Mouse (Mus musculus): Measurements from ENCODE around the gene Zfp146. TPM values are rescaled to one million over a fixed set of nuclear protein-coding genes. Genes with fewer than 3 reads are reported as not detected.
A peak's percentile ranks its signal among the peaks of the same experiment; 100 is the strongest.
"Not testable (repeated sequence)": the region's sequence is repeated elsewhere in the genome, so short reads cannot be mapped to it uniquely, and the experiment has no call there.

The Zfp146 gene
- polyA plus RNA-seq (2015; fragmentation: Nextera tagmentation; extraction: Ambion mirVana) = 16.1 and 18.4 TPM in 2 replicates

GRCm38 (mm10) chr7:30169583-30170282, at the start of gene Zfp146:
Gene Zfp146 (minus strand): TSS chr7:30169750.
- WGBS = 0% methylated on average over 36 of the region's 36 CpGs
- no peaks in the 10 kb centered on the region for H3K27me3 ChIP-seq
- H3K4me1 ChIP-seq = peaks cover 28% of the 10 kb centered on the region

GRCm38 (mm10) chr7:30217277-30217676, 47.7 kb upstream of the Zfp146 start:
- no peak overlapping the region for H3K4me3 ChIP-seq
- no peak overlapping the region for H3K4me2 ChIP-seq (replicated peaks)
- H3K36me3 ChIP-seq = peaks cover 2% of the 10 kb centered on the region; the same call in 1 of the 2 replicates
- H3K9ac ChIP-seq (replicated peaks) = no peak overlapping the region
- no peak overlapping the region for H3K27ac ChIP-seq (replicated peaks)
- ATAC-seq (replicated peaks) = peak; percentile 31; the same call in 1 of the 2 replicates
- H3K9me3 ChIP-seq = no peaks in the 10 kb centered on the region
- 73% methylated on average over 2 of the region's 2 CpGs for WGBS
- H3K4me1 ChIP-seq = peaks cover 16% of the 10 kb centered on the region
- H3K27me3 ChIP-seq = no peaks in the 10 kb centered on the region

More at GRCm38 (mm10) chr7:30169583-30170282, at the start of gene Zfp146:
- Histone ChIP-seq H3K4me2 (replicated peaks) (peak within 1 kb of the TSS; percentile 58), H3K9me3 (0 out of 2 replicates have a peak, but pooled peaks cover 4% of the 10 kb centered on the region), H3K36me3 (peaks cover 25% of the 10 kb centered on the region), H3K9ac (replicated peaks) (peak within 1 kb of the TSS; percentile 83), H3K27ac (replicated peaks) (peak within 1 kb of the TSS; percentile 91), H3K4me3 (peak within 1 kb of the TSS; percentile 82)
- ATAC-seq (replicated peaks) = peak; percentile 97

GRCm38 (mm10) chr7:30216723-30217151, 47.2 kb upstream of the Zfp146 start:
- H3K9me3 ChIP-seq = no peaks in the 10 kb centered on the region
- H3K4me2 ChIP-seq (replicated peaks) = peak overlapping the region; percentile 47
- H3K27ac ChIP-seq (replicated peaks) = peak overlapping the region; percentile 53
- H3K4me1 ChIP-seq = peaks cover 16% of the 10 kb centered on the region
- WGBS = 2% methylated on average over 16 of the region's 16 CpGs
- peak overlapping the region; percentile 45; the same call in 1 of the 2 replicates for H3K9ac ChIP-seq (replicated peaks)
- no peaks in the 10 kb centered on the region for H3K27me3 ChIP-seq
- no peaks in the 10 kb centered on the region for H3K36me3 ChIP-seq
- H3K4me3 ChIP-seq = peak overlapping the region; percentile 28
- ATAC-seq (replicated peaks) = peak; percentile 80

GRCm38 (mm10) chr7:30215875-30216274, 46.3 kb upstream of the Zfp146 start:
- Histone ChIP-seq H3K27me3 (no peaks in the 10 kb centered on the region), H3K4me3 (no peak overlapping the region), H3K27ac (replicated peaks) (no peak overlapping the region)

GRCm38 (mm10) chr7:30213881-30214280, 44.3 kb upstream of the Zfp146 start:
- Histone ChIP-seq H3K4me2 (replicated peaks) (no peak overlapping the region), H3K4me3 (no peak overlapping the region), H3K27ac (replicated peaks) (no peak overlapping the region), H3K9me3 (no peaks in the 10 kb centered on the region), H3K27me3 (no peaks in the 10 kb centered on the region), H3K36me3 (no peaks in the 10 kb centered on the region), H3K9ac (replicated peaks) (no peak overlapping the region), H3K4me1 (peaks cover 4% of the 10 kb centered on the region; the same call in 1 of the 2 replicates)
- ATAC-seq (replicated peaks) = no peak
- WGBS = 96% methylated on average over 3 of the region's 3 CpGs

More at GRCm38 (mm10) chr7:30215875-30216274, 46.3 kb upstream of the Zfp146 start:
- WGBS = 75% methylated on average over 3 of the region's 3 CpGs
- Histone ChIP-seq H3K9ac (replicated peaks) (no peak overlapping the region), H3K4me2 (replicated peaks) (no peak overlapping the region), H3K4me1 (peaks cover 16% of the 10 kb centered on the region), H3K9me3 (no peaks in the 10 kb centered on the region), H3K36me3 (no peaks in the 10 kb centered on the region)
- ATAC-seq (replicated peaks) = no peak

- Histone ChIP-seq H3K4me1 (no peaks in the 10 kb centered on the region), H3K9me3 (no peaks in the 10 kb centered on the region), H3K36me3 (no peaks in the 10 kb centered on the region), H3K4me2 (replicated peaks) (no peak overlapping the region), H3K9ac (replicated peaks) (no peak overlapping the region), H3K4me3 (no peak overlapping the region), H3K27me3 (no peaks in the 10 kb centered on the region), H3K27ac (replicated peaks) (no peak overlapping the region)
- 11% methylated on average over 4 of the region's 4 CpGs for WGBS
- no peak for ATAC-seq (replicated peaks)
Observed at GRCm38 (mm10) chr7:30211025-30211424, 41.5 kb upstream of the Zfp146 start.

GRCm38 (mm10) chr7:30206364-30206763, 36.8 kb upstream of the Zfp146 start:
- H3K4me2 ChIP-seq (replicated peaks); H3K4me3 ChIP-seq; H3K9ac ChIP-seq (replicated peaks); H3K27ac ChIP-seq (replicated peaks); H3K9me3 ChIP-seq; H3K27me3 ChIP-seq; ATAC-seq (replicated peaks); H3K36me3 ChIP-seq; H3K4me1 ChIP-seq: not testable (repeated sequence)
- WGBS = 57% methylated on average over 5 of the region's 5 CpGs

- H3K36me3 ChIP-seq = no peaks in the 10 kb centered on the region
- no peak for ATAC-seq (replicated peaks)
- no peaks in the 10 kb centered on the region for H3K4me1 ChIP-seq
- no peak overlapping the region for H3K9ac ChIP-seq (replicated peaks)
- no peaks in the 10 kb centered on the region for H3K9me3 ChIP-seq
- no peak overlapping the region for H3K4me2 ChIP-seq (replicated peaks)
- 0% methylated on average over 2 of the region's 2 CpGs for WGBS
- no peaks in the 10 kb centered on the region for H3K27me3 ChIP-seq
- H3K4me3 ChIP-seq = no peak overlapping the region
- no peak overlapping the region for H3K27ac ChIP-seq (replicated peaks)
Observed at GRCm38 (mm10) chr7:30205383-30205782, 35.8 kb upstream of the Zfp146 start.

- ATAC-seq (replicated peaks) = no peak
- H3K27me3 ChIP-seq = no peaks in the 10 kb centered on the region
- H3K4me1 ChIP-seq = no peaks in the 10 kb centered on the region
- no peak overlapping the region for H3K4me2 ChIP-seq (replicated peaks)
- H3K36me3 ChIP-seq = no peaks in the 10 kb centered on the region
- H3K4me3 ChIP-seq = no peak overlapping the region
- H3K9ac ChIP-seq (replicated peaks) = no peak overlapping the region
- no peaks in the 10 kb centered on the region for H3K9me3 ChIP-seq
- WGBS = 26% methylated on average over 8 of the region's 8 CpGs
- H3K27ac ChIP-seq (replicated peaks) = no peak overlapping the region
Observed at GRCm38 (mm10) chr7:30204380-30204779, 34.8 kb upstream of the Zfp146 start.

GRCm38 (mm10) chr7:30202895-30203690, 33.5 kb upstream of the Zfp146 start:
- no peak overlapping the region for H3K9ac ChIP-seq (replicated peaks)
- no peaks in the 10 kb centered on the region for H3K9me3 ChIP-seq
- no peaks in the 10 kb centered on the region for H3K27me3 ChIP-seq
- H3K4me1 ChIP-seq = peaks cover 5% of the 10 kb centered on the region
- no peak overlapping the region for H3K27ac ChIP-seq (replicated peaks)
- no peak overlapping the region for H3K4me2 ChIP-seq (replicated peaks)
- H3K36me3 ChIP-seq = no peaks in the 10 kb centered on the region
- 88% methylated on average over 11 of the region's 11 CpGs for WGBS
- ATAC-seq (replicated peaks) = no peak
- no peak overlapping the region for H3K4me3 ChIP-seq

GRCm38 (mm10) chr7:30200661-30201060, 31.1 kb upstream of the Zfp146 start:
- not testable (repeated sequence) for H3K27me3 ChIP-seq; H3K27ac ChIP-seq (replicated peaks); H3K9ac ChIP-seq (replicated peaks); H3K4me3 ChIP-seq; H3K4me2 ChIP-seq (replicated peaks); H3K9me3 ChIP-seq; H3K36me3 ChIP-seq; ATAC-seq (replicated peaks); H3K4me1 ChIP-seq
- 89% methylated on average over 5 of the region's 5 CpGs for WGBS

GRCm38 (mm10) chr7:30200200-30200599, 30.6 kb upstream of the Zfp146 start:
- Histone ChIP-seq H3K4me2 (replicated peaks) (no peak overlapping the region), H3K36me3 (no peaks in the 10 kb centered on the region), H3K27me3 (no peaks in the 10 kb centered on the region), H3K4me1 (peaks cover 9% of the 10 kb centered on the region), H3K9ac (replicated peaks) (no peak overlapping the region), H3K4me3 (no peak overlapping the region), H3K27ac (replicated peaks) (no peak overlapping the region), H3K9me3 (no peaks in the 10 kb centered on the region)
- ATAC-seq (replicated peaks) = no peak
- WGBS = 83% methylated on average over 5 of the region's 5 CpGs

Measured in forebrain, embryonic 15.5 days (tissue).